Mouse (Mus musculus): Measurements from ENCODE around the gene Ptpn3.
A peak's percentile ranks its signal among the peaks of the same experiment; 100 is the strongest.
"Not testable (repeated sequence)": the region's sequence is repeated elsewhere in the genome, so short reads cannot be mapped to it uniquely, and the experiment has no call there.

Gene Ptpn3

DNA sequence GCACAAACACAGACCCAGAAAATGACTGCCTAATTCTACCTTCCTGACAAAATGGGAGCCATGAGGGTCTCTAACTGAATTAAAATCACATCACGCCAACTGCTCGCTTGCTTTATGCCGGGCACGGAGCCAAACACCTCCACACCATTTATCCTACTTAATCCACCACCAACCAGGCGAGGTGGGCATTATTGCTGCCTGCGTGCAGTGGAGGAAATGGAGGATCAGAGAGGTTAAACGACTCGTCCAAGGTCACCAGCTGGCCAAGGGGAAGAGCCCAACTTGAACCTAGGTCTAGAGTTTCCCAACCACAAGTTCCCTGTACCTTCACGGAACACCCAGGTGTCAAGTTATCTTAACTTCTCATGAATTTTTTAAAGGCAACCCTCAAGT is 2.3 kb downstream of the Ptpn3 start:
- DNase-seq (ENCODE audit: low spot score in 2 of 2): no peak

DNA sequence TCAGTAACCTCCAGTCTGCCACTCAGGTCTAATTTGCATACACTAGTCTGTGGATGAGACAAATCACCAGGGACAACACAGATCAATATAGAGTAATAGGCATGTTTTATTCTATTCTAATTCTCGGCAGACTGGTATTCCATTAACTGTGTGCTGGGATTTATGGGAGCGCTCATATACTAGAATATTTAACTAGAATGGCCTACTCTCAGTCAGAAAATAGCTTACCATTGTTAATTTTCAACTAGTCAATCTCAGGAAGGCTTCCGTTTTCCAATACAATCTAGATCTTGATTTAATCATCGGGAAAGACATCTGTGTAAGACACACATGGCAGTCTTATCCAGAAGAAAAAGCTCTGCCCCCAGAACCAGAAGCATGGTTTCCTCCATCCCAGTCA is 3.5 kb downstream of the Ptpn3 start:
- DNase-seq (ENCODE audit: low spot score in 2 of 2): no peak

DNA sequence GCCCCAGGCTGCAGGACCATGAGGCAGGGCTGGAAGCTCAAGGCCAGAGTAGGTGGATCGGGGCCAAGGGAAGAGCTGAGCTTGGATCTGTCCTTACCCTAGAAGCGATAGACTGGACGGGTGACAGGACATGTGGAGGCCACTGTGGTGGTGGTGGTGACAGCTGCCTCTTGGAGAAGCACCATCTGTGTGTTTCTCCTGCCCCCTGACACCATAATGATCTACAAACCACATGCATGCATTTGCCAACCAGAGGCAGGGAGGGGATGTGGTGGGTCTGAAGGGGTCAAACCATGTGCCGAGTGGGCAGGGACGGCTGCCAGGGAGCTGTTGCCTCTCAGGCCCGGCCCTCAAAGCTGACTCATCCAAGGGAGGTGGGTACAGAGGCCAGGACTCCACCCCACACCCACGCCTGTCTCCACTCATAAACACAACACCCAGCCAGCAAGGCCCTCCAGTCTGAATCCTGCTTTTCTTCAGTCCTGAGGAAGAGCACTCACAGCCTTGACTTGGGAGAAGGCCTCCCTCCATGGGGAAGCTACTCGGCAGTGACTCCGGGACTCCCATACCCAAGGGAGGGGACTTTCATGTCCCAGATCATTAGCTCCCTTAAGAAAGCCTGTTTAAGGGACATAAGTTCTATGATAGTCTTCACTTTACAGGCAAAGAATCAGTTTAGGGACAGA is 6.5 kb downstream of the Ptpn3 start:
- DNase-seq (ENCODE audit: low spot score in 2 of 2): peak in 1 of 2 experiments; percentile 22

DNA sequence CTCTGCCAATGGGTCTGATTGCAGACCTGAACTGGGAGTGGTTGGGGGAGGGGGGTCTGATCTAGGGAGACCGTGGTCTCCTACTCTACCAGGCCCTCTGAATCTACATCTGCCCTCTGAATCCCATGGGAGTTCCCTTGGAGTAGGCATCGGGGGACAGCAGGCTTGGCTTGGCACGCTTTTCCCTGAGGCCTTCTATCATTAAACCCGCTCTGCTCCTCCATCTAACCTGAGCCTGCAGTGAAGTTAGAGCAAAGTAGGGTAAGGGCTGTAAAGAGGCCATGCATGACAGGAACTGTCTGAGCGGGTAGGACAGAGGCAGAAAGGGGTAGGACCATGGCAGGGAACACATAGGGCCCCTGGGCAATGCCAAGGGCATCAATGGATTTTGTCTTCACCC is 9.0 kb downstream of the Ptpn3 start:
- no peak for DNase-seq (ENCODE audit: low spot score in 2 of 2)

DNA sequence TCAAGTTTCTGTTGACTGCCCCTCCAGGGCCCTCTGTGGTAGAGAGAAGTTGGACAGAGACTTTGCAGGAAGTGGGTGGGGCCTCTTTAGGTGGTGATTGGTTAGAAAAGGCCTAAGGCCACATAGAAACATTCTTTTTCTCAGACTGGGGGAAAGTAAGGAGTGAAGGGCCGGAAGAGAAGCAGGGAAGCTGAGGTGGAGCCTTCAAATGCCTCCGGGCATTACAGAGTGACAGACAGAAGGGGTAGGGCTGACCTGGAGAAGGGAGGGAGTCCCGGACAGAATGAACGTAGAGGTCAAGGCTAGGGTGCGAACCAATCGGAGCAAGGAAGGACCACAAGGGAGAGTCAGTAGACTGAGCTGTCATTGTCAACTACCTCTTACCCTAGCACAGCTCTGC is 11.6 kb downstream of the Ptpn3 start:
- no peak for DNase-seq (ENCODE audit: low spot score in 2 of 2)

DNA sequence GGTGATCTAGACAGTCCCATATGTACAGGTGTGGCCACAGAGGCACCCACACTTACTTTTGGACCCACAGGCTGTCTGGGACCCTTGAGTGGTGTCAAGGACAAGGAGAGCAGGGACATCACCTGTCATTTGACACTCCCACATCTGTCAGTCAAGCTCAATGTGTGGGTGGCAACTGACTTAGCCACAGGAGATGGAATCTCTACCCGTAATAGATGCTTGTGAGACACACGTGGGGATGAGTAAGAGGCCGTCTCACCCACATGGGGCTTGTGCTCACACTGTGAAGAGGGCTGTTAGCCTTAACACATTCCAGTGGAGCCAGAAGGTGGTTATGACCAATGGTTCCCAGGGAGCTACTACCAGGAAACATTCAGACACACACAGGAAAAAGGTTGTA is 13.8 kb downstream of the Ptpn3 start:
- DNase-seq (ENCODE audit: low spot score in 2 of 2): no peak

DNA sequence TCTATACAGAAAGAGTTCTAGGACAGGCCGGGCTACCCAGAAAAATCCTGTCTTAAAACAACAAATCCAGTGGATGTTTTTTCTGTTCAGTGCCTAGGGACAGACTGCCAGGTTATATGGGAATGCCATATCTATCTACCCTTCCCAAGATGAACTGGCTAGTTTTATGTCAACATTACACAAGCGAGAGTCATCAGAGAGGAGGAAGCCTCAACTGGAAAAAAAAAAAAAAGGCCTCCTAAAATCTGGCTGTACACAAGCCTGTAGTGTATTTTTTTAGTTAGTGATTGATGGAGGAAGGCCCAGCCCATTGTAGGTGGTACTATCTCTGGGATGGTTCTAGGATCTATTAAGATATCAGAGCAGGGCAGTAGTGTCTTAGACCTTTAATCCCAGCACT is 16.4 kb downstream of the Ptpn3 start:
- no peak for DNase-seq (ENCODE audit: low spot score in 2 of 2)

DNA sequence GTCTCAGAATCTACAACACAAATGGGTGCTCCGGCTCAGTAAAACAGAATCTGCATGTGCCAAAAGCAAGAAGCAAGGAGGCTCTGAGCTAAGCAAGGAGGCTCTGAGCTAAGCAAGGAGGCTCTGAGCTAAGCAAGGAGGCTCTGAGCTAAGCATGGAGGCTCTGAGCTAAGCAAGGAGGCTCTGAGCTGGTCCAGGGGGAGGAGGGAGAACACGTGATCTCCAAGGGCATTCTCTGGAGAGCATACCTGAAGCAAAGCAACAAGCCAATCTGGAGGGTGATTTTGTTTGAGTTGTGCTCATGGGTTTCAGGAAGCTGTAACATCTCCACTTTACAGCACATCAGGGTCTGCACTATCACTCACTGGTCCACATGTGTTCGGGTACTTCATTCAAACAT is 18.4 kb downstream of the Ptpn3 start:
- DNase-seq (ENCODE audit: low spot score in 2 of 2): no peak

DNA sequence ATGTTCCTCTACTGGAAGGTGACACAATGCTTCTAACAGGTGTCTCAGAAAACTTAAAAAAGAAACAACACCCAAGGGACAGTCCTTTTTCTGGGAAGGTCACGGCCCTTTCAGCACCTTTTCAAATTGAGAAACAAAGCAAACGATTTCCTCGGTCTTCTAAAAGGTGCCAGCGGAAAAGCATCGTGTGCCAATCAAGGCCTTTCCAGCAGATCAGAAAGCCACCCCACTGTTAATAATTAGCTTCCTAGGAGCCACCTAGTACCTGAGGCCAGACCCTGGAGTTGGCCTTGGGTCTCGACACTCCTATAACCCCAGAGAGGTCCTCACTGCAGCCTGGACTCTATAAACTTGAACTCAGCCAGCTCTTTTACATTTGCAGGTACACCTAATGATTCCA is 19.0 kb downstream of the Ptpn3 start:
- DNase-seq (ENCODE audit: low spot score in 2 of 2): no peak

DNA sequence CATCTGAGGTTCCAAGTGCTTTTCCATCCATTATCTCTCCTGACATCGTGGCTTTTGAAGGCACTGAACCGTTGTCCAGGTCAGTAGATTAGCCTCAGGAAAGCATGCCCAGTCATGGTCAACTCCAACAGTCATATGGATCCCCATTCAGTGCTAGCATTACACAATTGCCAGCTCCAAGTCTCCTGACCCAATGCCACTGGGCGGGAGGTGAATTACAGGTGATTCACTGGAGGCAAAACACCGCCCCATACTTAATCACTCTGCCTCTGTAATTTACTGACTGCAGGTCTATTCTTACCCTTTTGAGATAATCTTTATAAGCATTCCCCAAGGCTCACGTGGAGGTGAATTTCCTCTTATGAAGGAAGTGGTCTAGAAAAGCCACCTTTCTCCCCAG is 19.5 kb downstream of the Ptpn3 start:
- DNase-seq (ENCODE audit: low spot score in 2 of 2): no peak

DNA sequence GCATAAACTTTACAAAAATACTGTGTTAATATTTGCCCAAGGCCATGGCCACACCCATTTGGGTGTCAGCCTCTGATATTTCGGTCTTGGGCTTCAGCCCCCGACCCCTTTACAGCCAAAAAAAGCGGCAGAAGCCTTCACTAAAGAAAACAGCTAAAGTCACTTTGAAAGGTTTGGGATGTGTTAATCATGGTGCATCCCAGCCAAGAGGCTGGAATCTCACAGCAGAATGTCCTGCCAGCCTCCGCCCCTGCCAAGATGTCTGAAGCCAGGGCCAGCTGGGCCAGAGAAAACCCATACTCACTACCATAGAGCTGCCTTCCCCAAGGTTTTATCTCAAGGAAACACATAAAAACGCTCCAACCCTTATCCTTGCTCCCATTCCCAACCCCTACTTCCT is 20.7 kb downstream of the Ptpn3 start:
- DNase-seq (ENCODE audit: low spot score in 2 of 2): no peak

DNA sequence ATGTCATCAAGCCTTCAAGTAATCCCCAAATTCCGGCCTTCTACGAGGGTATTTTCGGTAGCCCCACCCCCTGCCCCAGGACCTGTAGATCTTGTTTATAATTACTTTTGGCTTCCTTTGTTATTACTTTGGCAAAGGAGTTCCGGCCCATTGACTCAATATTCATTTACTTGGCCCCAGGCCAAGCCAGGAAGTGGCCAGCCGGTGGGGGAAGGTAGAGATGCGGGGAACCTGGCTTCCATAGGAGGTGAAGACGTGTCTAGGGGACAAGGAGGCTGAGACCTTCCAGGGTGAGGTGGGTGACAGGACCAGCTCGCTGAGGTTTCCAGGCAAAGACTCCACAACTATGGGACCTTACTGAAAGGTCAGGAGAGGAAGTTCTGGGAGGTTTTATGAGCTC is 22.4 kb downstream of the Ptpn3 start:
- DNase-seq (ENCODE audit: low spot score in 2 of 2): no peak

DNA sequence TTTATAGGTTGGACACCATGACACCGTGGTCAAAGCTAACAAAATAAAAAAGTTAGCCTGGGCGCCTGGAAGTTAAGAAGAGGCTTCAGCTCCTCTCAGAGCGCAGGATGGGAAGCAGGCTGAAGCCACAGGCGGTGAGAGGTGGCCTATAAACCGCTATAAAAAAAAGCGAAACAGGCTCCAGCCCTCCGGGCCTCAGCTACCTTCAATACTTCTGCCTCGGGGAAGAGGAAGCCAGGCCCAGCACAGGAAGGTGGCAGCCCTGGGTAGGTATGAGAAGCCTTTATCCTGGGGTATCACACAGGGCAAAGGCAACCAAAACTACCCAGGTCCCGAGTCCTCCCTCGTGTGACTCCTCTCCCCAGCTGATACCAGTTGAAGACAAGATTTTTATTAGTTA is 22.8 kb downstream of the Ptpn3 start:
- DNase-seq (ENCODE audit: low spot score in 2 of 2): no peak

DNA sequence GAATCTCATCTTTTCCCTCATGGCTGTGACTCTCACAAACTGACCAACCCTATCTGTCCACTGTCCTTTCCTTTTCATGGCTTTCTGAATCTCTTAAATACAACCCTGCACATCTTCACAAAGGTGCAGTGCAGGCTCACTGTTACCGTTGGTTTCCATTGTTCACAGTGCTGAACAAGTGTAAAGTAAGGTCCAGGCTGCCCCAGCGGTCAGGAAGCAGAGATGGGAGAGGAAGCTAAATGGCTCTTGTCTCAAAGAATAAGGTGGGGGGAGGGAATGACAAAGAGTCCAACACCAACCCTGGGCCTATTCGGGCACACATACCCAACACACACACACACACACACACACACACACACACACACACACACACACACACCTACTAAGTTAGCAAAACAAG is 24.0 kb downstream of the Ptpn3 start:
- DNase-seq (ENCODE audit: low spot score in 2 of 2): no peak

DNA sequence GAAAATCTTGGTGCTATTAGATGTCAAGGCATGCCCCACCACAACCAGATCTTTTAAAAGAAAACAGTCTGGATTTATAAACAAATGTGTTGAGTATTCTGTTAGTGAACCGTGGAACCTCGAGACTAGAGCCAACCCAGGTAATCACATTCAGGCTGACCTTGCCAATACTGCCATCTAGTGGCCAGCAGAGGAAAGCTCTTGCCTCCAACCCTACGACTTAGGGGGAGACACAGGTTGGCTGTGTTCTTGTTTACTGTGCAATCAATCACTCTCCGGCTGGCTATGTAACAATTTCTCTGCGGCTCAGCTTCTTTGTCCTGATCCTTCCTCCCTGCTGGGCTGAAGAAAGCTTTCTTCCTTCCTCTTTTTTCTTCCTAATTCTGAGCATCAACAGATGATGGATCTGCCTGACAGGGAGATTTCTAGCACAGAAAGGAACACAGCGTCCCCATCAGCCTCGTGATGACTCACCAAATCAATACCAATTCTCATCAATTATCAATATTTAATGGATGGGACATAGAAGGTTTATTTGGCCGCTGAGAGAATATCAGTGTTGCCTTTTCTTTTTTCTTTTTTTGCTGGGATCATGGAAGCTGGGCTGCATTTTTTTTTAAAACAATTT is 26.4 kb downstream of the Ptpn3 start:
- DNase-seq (ENCODE audit: low spot score in 2 of 2): peak; percentile 36

DNA sequence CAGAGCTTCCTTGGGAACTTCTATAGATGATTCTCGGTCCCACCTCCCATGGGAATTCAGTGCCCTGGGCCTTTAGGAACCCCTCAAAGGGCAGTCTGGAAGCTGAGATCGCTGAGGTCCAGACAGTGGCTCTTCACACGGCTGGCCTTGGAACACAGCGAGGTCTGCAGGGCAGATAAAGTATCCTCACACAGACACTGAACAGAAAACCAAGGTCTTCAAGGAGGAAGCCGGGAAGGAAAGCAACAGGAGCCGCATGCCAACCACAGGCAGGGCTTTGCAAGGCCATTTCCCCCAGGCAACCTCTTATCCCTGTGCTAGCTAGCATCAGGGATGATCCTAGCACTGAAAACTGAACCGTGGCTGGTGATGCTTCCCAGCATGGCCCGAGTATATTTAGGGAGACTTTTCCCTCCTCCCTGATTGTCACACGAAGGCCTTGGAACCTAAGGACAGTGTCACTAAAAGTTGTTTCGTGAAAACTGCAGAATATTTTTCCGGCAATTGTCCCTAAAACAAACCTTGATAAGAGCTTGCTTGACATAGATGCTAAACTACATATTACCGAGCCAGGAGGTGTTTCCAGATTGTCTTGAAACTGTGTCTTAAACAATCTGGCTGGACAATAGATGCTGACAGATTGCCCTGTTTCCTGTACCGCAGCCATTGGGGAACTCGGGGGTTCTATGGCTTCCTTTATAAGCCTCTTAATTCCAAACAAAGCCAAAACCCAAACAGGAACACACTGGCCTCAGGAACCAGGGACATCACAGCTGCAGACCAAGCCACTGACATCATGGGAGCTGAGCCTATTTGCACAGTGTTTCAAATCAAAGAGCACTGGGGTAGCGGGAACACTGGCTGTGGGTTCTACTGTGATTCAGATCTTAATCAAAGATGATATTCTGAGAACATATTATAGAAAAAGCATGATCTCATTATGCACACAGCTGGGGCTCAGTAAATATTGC is 27.8 kb downstream of the Ptpn3 start:
- no peak for DNase-seq (ENCODE audit: low spot score in 2 of 2)

DNA sequence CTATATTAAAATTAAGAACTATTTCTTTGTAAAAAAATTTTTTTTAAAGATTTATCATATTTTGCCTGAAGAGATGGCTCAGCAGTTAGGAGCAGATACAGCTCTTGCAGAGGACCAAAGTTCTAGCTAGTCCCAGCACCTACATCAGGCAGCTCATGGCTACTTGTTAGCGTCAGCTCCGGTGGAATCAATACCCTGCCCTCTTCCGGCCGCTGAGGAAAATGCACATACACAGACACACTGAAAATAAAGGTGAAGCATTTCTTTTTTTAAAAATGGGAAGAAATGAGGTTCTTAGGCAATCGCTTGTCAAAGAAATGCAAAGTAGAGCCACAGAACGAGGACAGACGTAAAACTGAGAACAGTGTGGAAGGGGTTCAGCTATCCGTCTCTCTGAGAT is 30.6 kb downstream of the Ptpn3 start:
- no peak for DNase-seq (ENCODE audit: low spot score in 2 of 2)

DNA sequence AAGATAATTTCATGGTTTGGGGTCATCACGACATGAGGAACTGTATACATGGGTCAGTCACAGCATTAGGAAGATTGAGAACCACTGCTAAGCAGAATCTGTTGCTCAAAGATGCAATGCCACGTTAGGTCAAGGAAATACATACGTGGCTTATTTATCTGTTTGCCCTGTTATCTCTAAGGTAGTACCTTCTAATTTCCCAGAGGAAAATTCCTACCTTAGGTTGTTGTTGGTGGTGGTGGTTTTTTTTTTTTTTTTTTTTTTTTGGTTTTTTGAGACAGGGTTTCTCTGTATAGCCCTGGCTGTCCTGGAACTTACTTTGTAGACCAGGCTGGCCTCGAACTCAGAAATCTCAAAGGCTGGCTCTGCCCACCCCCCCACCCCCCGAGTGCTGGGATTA is 31.1 kb downstream of the Ptpn3 start:
- not testable (repeated sequence) for DNase-seq (ENCODE audit: low spot score in 2 of 2)

DNA sequence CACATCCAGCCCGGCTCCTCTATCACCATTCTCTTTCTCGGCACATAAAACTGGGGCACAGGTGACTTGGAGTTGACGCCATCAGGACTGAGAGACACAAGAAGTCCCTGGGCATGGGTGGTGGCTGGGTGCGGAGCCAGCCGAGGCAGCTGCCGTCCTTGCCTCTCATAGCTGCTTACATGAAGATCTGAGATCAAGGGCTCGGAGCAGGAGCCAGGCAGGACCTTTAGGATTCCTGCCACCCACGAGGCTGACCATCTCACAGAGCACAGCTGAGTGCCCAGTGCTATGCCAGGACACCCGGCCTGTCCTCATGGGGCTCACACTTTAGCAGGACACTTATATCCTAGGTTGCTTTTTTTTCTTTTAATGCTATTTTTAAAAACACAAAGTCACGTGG is 32.3 kb downstream of the Ptpn3 start:
- DNase-seq (ENCODE audit: low spot score in 2 of 2): no peak

DNA sequence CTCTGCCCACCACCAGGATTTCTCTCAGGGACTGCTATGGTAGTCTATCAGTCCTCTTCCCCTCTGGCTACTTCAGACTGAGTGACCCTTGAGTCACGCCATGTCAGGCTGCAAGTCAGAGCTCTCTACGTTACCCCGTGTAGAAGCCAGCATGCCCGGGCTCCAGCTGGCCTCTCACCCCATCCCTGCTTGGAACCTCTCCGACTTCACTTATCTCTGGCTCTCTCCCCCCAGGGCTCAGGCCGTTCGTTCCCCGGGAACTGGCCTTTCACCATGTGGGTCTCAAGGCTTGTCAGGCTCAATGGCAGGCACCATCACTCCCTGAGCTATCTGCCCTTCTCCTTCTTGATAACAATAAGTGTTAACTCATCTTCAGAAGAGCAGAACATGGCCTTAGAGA is 33.3 kb downstream of the Ptpn3 start:
- no peak for DNase-seq (ENCODE audit: low spot score in 2 of 2)

DNA sequence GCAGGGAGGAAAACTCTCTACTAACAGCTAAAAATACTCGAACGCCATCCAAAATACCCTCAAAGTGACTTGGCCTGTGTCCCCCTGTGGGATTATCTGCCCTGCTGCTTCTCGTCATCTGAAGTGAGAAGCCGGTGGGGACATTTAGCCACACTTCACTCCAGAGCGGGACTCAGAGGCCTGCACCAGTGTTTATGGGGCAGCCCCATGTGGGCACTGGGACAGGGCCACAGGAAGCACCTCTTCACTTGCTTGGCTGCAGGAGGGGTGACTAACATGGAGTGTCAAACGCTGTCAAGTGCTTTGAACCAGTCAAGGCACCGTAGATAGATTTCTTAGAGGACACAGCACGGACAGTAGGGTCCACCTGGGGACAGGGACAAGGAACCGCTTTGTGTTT is 35.2 kb downstream of the Ptpn3 start:
- no peak for DNase-seq (ENCODE audit: low spot score in 2 of 2)

DNA sequence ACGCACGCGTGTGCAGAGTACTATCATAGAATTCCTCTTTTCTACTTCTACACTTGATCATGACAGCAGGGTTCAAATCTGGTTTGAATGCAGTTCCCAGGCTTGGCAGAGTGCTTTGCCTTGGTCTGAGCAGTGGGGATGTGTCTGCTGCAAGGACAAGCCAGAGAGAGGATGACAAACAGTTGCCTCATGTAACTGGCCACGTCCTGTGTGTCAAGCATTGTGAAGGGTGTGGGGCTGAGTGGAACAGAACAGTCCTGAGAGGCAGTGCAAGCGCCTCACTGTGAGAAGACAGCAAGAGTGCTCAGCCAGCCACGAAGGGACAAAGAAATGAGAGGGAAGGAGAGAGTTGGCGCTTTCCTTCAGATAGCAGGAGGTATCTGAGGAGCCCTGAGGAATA is 37.9 kb downstream of the Ptpn3 start:
- DNase-seq (ENCODE audit: low spot score in 2 of 2): no peak

Data from spleen, postnatal 36 days (tissue).